Mouse (Mus musculus) kidney, postnatal 36 days (tissue): ENCODE results near the gene G6pc3.
"Not testable (repeated sequence)": the region's sequence is repeated elsewhere in the genome, so short reads cannot be mapped to it uniquely, and the experiment has no call there.

Experiments
- DNase-seq, 2 experiments: peaks; one replicate each; pipeline ENCODE4 v3.0.0; 2021 to 2022; ENCODE audit warnings: mixed read lengths in 2 of 2

The G6pc3 gene

DNA sequence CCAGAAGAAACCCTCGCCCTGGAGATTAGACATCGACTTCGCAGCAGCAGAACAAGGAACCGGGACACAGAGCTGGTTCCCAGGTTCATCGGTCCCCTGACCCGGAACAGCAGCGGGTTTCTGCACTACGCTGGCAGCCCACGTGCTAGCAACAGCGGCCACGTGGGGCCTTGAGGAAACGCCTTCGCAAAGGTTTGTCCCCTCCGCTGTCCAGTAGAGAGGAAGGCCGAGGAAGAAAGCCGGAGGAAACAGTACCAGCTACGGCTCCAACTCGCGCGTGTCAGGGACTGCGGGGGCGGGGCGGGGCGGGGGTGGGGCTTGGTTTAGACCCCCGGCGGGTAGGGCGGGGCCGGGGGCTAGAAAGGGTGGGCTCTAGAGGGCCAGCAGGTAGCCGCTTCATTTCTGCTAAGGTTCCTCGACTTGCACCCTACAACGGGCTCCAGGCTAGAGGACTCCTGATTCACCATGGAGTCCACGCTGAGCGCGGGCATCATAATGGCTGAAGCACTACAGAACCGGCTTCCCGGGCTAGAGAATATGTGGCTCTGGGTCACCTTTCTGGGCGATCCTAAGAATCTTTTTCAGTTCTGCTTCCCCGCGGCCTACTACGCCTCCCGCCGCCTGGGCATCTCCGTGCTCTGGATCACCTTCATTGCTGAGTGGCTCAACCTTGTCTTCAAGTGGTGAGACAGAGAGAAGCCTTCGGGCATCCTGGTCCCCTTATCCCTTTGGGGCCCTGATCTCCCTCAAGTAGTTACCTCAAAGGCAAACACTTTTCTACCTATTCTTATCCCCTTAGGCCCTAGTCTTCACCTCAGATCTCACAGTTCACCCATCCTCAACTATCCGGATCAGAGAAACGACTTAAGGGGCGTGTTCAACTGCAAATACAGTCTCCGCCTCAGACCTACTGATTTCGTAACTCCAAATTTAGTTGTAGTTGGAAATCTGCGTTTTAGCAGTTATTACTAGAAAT is at the start of gene G6pc3:
G6pc3 (plus strand) TSS at position 160 of the 976 bp plus-strand sequence.
- DNase-seq = peak; percentile 96

DNA sequence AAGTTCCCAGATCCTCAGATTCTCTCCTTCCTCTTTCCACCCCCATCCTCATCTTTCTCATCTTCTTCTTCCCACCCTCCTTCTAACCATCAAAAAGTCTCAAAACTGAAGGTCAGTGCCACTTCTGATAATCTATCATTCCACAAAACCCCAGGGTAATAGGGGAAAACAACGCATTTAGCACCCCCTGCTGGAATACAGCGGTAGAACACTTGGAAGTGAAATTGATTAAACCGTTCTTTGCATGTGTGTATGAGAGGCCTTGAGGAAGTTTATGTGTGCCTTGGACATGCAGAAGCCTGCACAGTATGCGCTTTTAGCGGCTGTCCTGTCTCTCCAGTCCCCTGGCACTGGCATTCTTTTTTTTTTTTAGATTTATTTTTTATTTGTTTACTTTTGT is 48.9 kb upstream of the G6pc3 start:
- peak; percentile 57 to 81 for DNase-seq

DNA sequence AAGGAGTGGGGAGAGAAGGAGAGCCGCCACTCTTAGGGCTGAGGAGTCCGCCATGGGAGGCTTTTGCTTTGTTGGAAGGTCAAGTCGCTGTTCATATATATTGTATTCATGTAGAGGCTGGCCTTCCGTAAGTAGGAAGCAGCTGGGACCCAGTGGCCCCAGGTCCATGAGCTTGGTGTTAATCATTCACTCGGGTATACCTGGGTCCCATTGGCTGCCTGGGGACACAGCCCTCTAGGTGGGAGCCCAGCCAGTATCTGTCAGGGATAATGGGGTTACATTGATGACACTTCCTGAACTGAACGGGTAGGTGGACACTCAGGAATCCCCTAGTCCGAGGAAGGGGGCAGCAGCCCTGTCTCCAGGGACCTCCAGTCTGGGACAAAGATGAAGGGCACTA is 47.1 kb upstream of the G6pc3 start:
- peak; percentile 57 to 76 for DNase-seq

DNA sequence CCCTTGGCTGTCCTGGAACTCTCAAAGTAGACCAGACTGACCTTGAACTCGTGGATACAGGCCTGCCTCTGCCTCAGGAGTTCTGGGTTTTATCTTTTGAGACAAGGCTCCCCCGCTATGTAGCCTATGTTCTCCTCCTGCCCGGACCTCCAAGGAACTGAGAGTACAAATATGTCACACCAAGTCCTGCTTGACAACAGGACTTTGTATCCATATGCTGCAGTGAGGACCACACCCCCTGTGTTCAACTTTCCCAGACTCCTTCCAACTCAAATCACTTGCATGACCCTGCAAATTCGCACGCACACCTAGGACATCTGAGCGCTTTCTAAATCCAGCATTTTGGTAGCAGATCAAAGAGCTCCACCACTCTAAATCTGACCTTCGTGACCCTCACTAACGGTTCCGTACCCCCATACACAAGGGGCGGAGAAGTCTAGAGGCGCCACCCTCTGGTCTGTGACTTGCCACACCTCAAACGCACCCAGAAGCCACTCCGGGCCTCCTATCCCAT is 44.4 kb upstream of the G6pc3 start:
- DNase-seq = no peak

DNA sequence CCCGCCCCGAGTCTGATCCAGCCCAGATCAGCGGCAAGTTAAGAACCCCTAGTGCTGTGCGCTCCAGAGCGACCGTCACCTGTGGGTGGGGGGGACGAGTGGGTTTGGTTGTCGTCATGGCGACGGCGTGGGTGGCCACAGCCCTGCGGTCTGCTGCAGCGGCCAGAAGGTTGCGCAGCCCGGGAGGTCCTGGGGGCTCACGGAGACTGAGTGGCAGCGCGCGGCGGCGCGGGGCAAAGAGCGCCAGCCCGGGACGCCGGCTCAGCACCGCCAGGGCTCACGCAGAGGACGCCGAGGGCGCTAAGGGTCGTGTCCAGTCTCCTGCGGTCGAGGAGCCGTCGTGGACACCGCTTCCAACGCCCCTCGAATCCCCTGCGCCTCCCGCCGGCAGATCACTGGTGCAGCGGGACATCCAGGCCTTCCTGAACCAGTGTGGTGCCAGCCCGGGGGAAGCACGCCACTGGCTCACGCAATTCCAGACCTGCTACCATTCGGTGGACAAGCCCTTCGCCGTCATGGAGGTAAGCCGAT is 43.9 kb upstream of the G6pc3 start, which contains the start of gene Nags:
Nags (plus strand) TSS at position 43 of the 531 bp plus-strand sequence.
- DNase-seq = peak in 1 of 2 experiments; percentile 23

DNA sequence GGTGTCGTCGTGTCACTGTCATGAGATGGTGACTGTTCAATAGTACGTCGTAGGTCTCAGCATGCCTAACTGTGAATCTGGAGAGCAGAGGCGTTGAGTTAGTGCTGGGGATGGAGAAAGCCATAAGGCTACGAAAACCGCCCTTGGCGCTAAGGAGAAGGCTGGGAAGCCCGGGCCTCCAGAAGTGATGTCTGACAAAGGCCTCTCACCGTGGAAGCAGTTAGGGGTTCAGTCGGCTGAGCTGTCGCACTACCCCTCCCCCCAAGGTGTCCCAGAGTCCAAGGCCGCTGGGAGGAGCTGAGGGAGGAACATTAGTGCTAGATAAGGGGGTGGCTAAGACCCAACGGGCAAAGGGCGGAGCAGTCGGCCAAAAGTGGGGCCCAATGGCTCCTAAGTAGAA is 43.4 kb upstream of the G6pc3 start:
- DNase-seq = peak; percentile 37 to 63

DNA sequence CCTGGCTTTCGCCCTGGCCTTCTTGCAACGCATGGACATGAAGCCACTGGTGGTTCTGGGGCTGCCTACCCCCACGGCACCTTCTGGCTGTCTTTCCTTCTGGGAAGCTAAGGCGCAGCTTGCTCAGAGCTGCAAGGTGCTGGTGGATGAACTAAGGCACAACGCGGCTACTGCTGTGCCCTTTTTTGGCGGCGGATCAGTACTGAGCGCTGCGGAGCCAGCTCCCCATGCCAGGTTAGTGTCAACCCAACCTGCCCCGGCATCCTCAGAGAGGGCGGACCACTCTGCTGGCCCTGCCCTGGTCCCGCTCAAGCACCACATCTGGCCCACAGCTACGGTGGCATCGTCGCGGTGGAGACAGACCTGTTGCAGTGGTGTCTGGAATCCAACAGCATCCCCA is 42.9 kb upstream of the G6pc3 start:
- DNase-seq = no peak

DNA sequence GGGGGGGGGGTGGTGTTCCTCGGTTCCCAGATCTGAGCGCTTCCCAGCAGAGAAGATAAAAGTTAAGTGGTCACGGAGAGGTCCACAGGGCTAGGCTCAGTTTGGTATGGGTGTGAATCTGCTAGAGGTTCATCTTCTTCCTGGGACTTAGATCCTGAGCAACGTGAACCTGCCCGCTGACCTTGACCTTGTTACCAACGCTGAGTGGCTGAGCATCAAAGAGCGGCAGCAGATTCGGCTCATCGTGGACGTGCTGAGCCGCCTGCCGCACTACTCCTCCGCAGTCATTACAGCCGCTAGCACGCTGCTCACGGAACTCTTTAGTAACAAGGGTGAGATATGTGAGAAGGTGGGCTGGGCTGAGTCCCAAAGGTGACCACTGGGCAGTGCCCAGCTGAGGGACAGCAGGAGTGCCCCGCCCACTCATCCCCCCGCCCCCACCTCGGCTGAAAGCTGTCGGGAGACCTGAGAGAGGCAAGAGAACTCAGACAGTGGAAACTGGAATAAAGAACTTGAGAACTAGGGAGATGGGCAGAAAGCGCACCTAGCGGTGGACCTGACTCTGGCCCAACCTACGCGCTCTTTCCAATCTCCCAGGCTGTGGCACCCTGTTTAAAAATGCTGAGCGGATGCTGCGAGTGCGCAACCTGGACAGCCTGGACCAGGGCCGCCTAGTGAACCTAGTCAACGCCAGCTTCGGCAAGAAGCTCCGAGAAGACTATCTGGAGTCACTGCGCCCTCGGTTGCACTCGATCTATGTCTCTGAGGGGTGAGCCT is 42.0 kb upstream of the G6pc3 start:
- no peak for DNase-seq

DNA sequence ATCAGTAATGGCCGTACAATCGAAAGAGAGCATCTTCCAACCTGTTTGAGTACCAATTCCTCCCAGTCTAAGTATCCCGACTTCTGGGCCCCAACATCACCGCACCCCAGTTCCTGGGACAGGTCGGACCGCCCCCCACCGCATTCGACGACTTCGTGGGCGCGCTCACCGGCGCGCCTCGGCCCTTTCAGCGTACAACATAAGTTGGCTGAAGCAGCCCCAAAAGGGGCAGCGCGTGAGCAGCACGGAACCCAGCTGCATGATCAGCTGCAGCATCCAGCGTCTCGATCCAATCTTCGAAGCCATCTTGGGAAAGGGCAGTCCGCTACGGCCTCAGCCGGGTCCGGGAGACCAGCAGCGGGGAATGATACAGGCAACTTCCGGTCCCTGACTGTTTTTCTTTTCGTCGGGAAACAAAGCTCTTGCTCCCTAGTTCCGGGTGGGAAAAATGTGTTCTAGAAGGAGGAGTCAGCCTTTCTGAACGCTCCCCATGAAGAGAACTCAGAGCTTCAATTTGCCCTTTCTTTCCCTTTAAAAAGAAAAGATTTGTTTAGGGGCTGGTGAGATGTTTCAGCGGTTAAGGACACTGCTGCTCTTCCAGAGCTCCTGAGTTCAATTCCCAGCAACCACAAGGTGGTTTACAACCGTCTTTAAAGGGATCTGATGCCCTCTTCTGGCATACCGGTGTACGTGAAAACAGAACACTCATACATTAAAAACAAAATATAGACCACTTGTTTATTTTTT is 33.2 kb upstream of the G6pc3 start, which contains the start of gene Tmem101:
Tmem101 (minus strand) TSS at position 366 of the 747 bp plus-strand sequence.
- DNase-seq = peak; percentile 94 to 95

DNA sequence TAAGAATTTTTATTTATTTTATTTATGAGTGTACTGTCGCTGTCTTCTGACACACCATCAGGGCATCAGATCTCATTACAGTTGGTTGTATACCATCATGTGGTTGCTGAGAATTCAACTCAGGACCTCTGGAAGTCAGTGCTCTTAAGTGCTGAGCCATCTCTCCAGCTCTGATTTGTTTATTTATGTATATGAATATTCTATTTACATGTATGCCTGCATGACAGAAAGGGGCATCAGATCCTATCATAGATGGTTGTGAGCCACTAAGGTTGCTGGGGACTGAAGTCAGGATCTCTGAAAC is 32.7 kb upstream of the G6pc3 start:
- no peak for DNase-seq

DNA sequence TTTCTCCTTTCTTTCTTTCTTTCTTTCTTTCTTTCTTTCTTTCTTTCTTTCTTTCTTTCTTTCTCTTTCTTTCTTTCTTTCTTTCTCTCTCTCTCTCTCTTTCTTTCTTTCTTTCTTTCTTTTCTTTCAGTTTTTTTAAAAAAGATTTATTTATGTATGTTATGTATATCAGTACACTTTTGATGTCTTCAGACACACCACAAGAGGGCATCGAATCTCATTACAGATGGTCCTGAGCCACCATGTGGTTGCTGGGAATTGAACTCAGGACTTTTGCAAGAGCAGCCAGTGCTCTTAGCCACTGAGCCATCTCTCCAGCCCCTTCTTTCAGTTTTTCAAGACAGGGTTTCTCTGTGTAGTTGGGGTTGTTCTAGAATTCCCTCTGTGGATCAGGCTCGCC is 31.4 kb upstream of the G6pc3 start:
- not testable (repeated sequence) for DNase-seq

DNA sequence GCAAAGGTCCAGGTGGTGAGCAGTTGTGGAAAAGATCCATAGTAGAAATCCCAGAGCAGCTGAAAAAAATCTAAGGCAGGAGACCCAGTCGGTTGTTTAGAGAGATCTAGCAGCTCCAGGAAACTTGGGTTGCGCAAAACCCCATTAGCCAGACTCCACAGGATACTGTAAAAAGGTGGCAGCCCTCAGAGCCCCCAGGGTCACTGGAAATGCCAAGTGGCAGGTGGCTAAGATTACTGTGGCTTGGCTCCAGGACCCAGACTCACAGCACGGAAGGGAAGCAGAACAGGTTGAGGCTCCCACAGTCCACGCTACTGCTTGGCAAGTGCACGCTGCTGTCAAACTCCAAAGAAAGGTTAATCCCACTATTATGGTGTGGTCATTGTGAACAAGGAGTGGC is 29.6 kb upstream of the G6pc3 start:
- no peak for DNase-seq

DNA sequence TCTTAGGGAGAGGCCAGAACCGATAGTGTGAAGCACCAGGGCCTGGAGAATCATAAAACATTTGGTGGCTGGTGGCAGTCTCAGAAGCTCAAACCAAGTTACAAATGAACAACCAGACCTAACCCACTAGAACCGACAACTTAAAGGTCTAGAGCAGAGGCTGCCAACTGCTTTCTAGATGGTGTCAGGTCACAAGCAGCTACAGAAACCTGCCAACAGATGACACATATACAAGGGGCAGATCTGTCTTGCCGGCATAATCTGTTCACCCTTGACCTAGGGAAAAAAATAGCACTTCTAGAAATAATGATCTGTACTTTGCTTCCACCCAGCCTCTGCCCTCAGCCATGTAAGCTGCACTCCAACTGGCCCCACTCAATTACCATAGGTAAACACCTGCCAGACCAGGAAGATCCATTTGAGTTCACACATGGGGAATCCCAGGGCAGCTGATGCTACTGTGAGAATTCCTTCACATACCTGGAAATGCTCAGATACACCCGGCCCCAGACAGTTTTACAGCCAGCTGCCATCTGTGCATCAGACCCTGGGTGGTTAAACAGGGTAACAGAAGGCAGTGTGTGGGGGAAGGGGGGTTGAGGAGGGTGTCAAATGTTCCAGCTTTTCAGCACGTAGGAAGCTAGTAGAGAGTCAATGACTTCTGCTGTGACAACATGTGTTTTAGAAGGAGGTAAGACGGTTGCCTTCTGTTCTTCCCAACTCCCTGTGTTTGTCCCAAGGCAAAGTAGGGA is 23.3 kb upstream of the G6pc3 start:
- DNase-seq = peak in 1 of 2 experiments; percentile 24

DNA sequence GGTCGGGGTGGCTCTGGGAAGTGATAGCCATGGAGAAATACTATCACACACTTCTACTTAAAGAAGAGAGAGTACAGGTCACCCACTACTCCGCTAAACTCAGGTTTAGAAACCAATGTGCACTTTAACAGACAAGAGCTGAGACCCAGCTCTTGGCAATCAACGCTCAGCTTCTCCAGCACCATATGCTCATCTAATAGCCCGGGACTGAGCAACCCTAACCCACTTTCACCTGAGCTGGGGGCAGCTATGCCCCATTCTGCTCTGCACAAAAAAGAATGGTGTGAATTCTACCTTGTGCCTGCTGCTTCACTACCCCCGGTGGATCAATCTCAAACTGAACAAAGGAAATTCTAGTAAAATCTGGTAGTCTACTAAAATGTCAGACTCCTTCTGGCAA is 21.9 kb upstream of the G6pc3 start:
- DNase-seq = no peak

DNA sequence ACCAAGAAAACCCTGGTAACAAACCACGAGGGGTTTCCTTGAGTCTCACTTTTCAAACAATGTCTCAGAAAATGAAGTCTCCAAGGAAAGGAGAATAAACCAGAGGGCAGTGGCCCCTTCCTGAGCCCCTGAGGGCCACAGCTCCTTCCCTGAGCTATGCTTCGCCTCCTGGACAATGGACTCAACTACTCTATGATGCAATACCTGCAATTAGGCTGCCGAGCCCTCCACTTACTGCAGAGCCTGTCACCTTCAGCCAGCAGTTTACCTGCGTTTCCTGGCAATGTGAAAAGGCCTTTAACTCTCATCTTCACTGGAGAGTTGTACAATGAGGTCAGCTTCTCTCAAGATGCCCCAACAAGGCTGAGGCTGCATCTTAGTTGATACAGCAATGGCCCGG is 20.7 kb upstream of the G6pc3 start:
- no peak for DNase-seq

DNA sequence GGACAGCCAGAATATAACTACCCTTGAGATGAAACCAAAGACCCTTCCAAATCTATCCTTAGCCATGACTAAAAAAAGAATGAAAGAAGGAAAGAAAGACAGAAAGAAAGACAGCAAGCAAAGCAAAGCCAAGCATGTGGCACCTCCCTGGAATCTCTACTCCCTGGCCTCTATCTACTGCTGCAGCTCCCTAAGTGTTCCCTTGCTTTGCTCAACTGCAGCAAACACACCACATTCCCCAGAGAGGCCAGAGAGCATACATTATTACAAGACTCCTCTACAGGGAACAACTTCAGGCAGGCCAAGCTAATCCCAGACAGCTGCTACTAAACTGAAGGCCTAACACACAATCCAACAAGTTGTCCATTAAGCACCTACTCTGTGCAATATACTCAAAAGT is 9.6 kb upstream of the G6pc3 start:
- no peak for DNase-seq

DNA sequence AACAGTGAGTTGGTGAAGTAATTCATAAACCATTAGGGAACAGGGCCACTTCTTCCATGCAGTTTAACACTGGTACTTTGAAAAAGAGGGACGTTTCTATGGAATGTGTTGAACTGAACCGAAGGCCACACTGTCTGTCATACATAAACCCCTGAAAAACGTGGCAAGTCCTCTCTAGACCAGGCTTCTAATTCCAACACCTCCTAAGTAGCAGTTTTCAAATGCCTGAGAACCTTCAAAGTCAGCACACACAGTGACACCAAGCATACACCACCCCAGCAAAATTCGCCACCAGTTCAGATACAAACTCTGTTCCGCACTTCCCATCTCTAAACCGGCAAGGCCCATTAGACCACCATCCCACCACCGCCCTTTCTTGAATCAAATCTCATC is 5.2 kb upstream of the G6pc3 start:
- no peak for DNase-seq

DNA sequence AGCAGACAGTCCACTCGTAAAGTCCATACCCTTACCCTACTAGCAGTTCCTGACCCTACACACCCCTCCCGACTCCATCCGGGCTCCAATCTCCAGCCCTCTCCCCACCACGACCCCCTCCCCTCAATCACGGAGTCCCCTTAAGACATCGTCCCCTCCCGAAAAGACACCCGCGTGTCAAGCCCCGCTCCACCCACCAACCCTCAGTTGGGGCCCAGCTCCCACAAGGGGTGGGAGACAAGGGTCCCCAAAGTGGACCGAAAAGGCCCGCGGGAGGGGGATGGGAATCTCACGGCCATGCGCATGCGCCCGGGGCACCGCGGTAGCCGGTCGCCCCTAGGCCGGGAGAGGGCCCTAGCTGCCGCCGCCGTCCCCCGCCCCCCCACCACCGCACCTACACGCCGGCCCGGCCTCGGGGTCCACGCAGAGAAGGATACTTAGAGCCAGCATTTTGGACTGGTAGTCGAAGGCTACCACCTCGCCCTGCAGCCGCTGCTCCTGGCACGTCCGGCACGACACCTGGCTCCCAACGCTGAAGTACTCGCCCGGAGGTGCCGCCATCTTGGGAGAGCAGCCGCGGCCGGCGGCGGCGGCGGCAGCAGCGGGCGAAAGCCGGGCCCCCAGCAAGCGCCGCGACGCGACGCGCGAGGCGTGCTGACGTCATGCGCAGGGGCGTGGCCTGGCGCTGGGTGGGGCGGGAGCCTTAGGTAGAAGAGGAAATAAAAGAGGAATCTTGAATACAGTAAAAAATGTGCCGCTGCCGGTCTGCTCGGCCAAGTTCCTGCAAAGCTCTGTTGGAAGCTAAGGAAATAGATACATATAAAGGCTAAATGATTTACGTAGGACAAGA is 4.5 kb upstream of the G6pc3 start, which contains the start of gene Lsm12:
Lsm12 (minus strand) TSS at position 651 of the 850 bp plus-strand sequence.
- DNase-seq = peak; percentile 95 to 99

DNA sequence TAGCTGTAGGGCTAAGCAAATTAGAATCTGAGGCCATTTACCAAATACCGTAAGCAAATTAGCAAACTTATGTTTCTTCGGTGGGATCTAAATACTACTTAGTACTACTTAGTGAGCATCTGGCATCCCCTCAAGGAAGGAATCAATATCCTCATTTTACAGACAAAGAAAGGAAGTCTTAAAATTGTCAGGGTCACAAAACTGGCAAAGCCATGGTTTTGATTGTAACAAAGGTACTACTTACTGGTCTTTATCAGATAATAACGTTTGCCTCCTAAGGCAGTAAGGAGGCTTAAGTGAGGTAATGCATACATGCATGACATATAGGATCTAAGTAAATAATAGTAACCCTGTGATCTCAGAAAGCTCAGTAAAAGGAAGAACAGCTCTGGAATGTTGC is 3.7 kb upstream of the G6pc3 start:
- no peak for DNase-seq

DNA sequence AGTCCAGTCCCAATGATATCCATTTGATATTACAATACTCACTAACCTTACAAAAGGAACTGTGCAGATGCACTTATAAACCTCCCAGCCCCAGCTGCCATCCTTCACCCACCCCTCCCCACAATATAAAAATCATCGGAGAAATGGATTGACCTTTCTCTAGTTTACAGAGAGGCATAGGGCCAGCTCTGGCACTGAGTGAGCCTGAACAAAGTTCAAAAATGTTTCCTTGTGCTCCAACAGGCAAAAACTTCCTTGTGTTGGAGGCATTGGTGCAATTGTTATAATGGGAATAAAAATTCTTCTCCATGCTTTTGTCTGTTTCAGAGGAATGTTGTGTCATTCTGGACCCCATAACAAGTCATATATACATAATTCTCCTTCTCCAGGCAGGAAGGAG is 3.2 kb upstream of the G6pc3 start:
- DNase-seq = peak; percentile 30 to 55

DNA sequence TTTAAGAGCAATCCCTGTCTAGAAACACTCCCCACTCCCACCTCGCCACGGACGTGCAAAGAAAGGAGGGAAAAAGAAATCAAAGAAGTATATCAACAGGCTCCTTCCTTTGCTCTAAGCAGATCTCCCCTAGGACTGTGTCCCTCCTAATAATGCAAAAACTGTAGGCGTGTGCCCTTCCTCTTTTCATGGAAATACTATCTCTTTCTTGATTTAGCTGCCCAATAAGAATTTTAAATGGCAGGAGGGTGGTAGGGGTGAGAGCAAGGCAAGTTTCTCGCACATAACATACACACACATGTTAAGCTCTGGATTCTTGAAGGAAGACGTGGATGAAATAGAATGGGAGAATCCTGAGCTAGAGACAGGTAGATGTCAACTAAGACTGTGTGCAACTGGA is 440 bp upstream of the G6pc3 start:
- no peak for DNase-seq
